Mouse (Mus musculus) brown adipose tissue, adult 24 weeks (tissue): ENCODE measurements around the gene Dnajb1. TPM values are rescaled to one million over a fixed set of nuclear protein-coding genes. Genes with fewer than 3 reads are reported as not detected.
A peak's percentile ranks its signal among the peaks of the same experiment; 100 is the strongest.

Source experiments
- H3K27ac ChIP-seq: fragments of 200-500 bp; replicated peaks from 2 replicates; pipeline ENCODE4 v1.5.1; 2012; ENCODE audit warnings: low read depth, mild to moderate bottlenecking, low read length
- H3K4me1 ChIP-seq: fragments of 200-500 bp; 2 replicates; pipeline ENCODE4 v1.6.1; 2012; ENCODE audit warnings: low read length, mixed read lengths; ENCODE audit not compliant: control insufficient read depth, insufficient read depth, insufficient read length
- H3K4me3 ChIP-seq: fragments of 200-500 bp; 2 replicates; pipeline ENCODE4 v1.5.1; 2012; ENCODE audit warnings: low read depth, mild to moderate bottlenecking, low read length, moderate library complexity; ENCODE audit not compliant: insufficient read depth
- polyA plus RNA-seq: library from polyadenylated mRNA; stranded (reverse); fragments of >200 nt; gene quantifications from 2 replicates; pipeline ENCODE4 v1.2.4, GENCODE M21; 2012; ENCODE audit not compliant: missing spikeins, insufficient read depth, insufficient read length

Gene Dnajb1
- polyA plus RNA-seq, 1 experiment = 25.0 TPM

DNA sequence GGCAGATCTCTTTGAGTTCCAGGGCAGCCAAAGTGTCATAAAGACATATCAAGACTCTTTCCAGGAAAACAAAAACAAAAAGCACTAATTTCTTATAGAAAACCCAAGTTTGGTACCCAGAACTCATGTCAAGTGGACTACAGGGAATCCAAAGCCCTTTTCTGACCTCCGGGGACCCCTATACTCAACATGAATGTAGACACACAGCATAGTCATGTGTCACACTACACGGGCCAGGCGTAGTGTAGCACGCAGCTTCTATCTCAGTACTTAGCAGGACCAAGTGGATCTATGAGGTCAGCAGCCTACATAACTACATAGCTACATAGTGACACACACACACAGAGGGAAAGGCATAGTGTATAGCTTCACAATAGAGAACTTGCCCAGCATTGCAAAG, 5.7 kb downstream of the Dnajb1 start:
- no peak overlapping the region for H3K4me3 ChIP-seq
- no peak overlapping the region for H3K27ac ChIP-seq
- peaks cover 6% of the 10 kb centered on the region; the same call in 1 of the 2 replicates for H3K4me1 ChIP-seq

DNA sequence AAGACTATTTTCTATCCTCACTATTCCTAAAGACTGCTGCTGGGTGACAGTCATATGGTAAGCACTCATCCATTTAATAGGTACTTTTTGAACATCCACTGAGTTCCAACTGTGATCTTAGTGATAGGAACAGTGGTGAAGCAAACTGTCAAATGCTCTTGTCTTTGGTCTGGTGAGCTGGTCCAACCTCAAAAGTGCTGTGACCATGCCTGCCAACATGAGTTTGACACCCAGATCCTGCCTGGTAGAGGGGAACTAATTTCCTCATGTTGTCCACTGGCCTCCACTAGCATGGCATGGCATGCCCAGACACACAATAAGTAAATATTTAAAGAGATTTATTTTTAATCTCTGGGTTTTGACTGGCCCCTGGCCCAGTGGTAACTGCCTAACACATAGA, 8.6 kb downstream of the Dnajb1 start:
- Histone ChIP-seq H3K4me1 (no peaks in the 10 kb centered on the region), H3K4me3 (no peak overlapping the region), H3K27ac (no peak overlapping the region)

DNA sequence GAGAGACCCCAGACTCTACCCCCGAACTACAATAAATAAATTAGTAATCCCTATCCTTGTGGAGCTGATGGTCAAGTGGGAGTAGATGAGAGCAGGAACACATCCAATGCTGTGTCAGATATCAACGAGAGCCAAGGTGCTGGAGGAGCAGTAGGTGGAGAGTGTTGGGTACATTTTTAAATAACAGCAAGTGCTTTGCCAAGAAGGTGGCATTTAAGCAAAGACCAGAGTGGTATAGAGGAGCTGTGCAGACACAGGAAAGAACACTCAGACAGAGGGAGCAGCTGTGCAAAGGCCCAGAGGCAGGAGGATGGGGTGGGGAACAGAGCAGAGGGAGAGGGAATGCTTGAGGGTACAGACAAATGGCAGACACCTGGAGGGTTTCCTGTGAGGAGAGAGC, 9.1 kb downstream of the Dnajb1 start:
- Histone ChIP-seq H3K4me1 (no peaks in the 10 kb centered on the region), H3K27ac (no peak overlapping the region), H3K4me3 (no peak overlapping the region)

DNA sequence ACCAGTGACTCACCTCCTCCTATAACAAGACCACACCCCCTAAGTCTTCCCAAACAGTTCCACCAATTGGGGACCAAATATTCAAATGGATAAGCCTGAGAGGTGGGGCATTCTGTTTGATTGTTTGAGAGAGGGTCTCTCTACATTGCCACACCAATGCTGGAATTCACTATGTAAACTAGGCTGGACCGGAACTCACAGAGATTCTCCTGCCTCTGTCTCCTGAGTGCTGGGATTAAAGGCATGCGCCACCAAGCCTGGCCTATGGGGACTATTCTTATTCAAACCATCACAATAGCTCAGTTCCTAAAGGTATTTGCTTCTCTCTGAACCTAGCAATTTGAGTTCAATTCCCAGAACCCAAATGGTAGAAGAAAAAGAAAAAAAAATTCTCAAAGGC, 10.6 kb downstream of the Dnajb1 start:
- no peak overlapping the region for H3K27ac ChIP-seq
- H3K4me3 ChIP-seq = no peak overlapping the region
- H3K4me1 ChIP-seq = no peaks in the 10 kb centered on the region

DNA sequence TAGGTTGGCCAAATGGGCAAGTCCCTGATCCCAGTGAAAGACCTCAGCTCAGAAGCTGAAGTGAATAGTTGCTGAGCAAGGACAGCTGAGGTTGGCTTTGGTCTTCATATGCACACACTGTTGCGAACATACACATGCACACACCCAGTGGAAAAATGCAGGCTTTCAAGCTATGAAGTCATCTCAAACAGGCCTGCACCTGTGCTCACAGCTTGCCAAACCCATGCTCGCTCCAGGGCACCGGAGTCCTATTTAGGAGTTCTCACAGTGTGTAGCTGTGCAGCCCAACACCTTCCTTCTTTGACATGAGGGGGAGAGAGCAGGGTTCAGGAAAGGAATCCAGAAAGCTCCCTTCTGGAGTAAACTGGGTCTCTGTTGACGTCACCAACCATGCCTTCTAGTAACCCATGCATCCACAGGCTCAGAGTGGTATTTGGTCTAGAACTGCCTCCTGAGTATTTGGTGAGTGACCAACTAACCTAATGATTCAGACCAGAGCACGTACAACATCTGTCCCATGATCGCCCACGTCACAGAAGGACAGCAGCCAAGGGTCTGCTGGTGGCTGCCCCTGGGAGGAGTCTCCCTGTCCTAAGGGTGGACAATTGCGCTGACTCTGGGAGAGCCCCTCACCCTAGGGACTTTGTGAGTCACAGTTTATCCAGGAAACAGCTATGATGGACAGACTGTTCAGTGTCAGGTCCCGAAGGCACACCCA, 11.7 kb downstream of the Dnajb1 start:
- Histone ChIP-seq H3K4me1 (no peaks in the 10 kb centered on the region), H3K27ac (no peak overlapping the region), H3K4me3 (no peak overlapping the region)

DNA sequence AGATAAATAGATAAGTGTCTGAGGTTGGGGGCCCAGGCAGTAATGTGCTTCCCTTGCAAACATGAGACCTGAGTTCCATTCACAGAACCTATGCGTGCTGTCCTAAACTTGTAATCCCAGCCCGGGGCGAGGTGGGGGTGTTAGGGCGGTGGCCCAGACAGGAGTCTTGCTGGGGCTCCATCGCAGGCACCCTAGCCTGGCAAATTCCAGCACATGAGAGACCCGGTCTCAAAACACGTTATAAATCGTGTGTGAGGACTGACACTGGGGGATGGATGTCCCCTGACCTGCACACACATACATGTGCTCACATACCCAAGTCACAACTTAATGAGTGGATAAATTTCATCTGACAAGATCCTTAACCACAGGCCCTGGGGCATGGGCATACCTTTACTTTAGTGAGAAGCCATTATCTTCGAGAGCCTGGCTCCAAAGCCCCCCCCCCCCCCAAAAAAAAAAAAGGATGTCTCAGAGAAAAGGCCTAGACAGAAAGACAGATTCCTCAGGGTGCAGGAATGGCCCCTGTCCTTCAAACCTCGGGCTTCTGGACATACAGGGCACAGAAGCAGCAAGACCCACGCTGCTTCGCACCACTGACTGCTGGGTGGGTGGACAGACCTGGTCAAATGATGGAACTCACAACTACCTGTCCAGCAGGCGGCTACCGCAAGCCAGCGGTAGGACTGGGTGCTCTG, 13.8 kb downstream of the Dnajb1 start:
- Histone ChIP-seq H3K27ac (no peak overlapping the region), H3K4me1 (no peaks in the 10 kb centered on the region), H3K4me3 (peak overlapping the region; percentile 32)

DNA sequence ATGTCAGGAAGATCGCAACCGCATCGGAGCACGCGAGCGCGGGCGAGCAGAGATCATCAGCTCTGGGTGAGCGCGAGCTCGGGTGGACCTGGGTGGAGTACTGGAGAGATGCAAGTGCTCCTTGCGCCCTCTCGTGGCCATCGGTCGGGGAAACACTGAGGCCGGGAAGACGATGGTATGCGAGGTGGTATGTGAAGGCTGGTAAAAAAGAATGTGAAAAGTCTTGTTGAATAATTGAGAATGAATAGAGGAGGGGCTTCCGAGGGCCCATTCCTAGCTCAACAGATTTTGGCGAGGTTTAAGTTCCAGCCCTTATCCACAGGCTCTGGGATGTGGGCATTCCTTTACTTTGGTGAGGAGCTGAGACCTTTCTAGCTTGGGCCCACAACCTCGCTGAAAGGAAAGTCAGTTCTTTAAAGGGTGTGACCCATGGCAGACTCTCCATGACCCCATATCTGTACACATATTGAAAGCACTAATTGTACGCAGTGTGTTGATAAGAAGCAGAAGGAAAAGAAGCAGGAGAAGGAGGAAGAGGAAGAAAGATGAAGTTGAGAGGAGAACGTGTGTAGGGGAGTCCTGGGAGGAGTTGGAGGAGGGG, 14.5 kb downstream of the Dnajb1 start:
- Histone ChIP-seq H3K27ac (no peak overlapping the region), H3K4me3 (peak overlapping the region; percentile 32), H3K4me1 (no peaks in the 10 kb centered on the region)

DNA sequence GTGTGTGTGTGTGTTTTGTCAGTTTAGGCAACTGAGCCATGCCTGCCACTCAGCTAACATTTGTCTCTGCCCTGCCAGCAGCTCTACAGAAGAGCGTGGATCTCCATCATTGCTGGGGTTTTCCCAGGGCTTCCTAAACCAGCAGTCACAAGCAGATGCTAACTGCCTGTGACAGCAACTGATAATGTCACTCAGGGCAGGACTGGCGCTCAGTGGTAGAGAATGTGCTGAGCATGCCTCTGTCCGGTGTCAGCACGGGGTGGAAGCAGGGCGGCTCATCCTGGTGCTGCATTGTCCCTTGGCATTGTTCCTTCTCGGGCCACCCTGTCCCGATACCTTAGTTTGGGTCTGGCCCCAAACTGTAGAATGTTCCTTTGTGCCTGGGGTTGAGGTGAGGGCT, 15.6 kb downstream of the Dnajb1 start:
- H3K4me3 ChIP-seq = no peak overlapping the region
- no peak overlapping the region for H3K27ac ChIP-seq
- no peaks in the 10 kb centered on the region for H3K4me1 ChIP-seq

DNA sequence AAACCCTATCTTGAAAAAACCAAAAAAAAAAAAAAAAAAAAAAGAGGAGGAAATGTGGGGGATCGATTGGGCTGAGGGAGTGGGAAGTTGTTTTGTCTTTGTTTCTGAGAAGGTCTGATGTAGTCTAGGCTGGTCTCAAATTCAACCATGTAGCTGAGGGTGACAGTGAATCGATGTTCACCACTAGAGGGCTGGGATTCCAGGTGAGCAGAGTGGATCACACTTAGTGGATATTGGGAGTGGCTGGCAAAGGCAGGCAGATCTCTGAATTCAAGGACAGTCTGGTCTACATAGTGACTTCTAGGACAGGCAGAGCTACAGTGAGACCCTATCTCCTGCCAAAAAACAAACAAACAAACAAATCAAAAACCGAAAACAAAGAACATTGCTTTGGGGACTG, 16.7 kb downstream of the Dnajb1 start:
- no peak overlapping the region for H3K4me3 ChIP-seq
- no peaks in the 10 kb centered on the region for H3K4me1 ChIP-seq
- H3K27ac ChIP-seq = no peak overlapping the region

DNA sequence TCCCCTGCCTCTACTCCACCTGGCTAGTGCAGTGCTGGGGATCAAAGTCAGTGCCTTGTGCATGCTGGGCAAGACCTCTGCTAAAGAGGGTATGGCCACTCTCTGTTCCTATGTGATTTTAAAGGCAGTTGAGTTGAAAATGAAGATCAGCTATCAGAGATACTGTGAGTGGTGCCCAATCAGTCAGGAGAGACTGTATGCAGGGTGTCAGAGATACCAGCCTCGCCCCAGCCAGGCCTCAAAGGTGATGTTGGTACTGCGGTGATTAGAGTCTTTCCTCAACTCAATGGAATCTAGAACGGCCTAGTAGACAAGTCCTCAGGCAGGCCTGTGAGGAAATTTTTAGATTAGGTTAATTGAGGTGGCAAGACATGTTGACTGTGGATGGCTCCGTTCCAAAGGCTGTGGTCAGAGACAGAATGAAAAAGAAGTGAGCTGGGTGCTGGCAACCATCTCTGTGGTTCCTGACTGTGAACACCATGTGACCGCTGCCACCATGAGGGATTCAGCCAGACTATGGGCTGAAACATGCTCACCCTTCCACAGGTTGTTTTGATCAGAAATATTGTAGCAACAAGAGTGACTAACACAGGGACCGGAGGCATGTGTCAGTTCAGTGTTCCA, 17.8 kb downstream of the Dnajb1 start:
- no peak overlapping the region for H3K27ac ChIP-seq
- no peak overlapping the region for H3K4me3 ChIP-seq
- H3K4me1 ChIP-seq = no peaks in the 10 kb centered on the region

DNA sequence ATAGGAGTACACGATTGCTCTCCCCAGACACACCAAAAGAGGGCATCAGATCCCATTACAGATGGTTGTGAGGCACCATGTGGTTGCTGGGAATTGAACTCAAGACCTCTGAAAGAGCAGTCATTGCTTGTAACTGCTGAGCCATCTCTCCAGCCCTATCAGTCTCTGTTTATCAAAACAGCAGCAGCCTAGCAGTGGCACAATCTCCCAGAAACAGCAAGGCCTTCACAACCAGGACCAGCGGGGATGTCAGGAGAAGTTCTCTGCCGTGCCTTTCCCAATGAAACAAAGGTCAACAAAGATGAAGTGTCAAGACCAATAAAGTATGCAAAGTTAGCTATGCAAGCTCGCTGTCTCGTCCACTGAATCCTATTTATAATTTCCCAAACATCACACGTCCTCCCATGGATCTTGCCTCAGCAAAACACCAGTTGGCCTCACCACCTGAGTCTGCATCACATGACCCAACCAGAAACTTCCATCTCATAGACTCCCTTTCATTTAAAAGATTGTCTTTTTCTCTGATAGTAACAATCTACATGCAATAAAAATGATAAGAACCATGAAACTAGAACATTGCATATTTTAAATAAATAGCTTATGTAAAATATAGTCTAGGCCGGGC, 24.2 kb downstream of the Dnajb1 start:
- Histone ChIP-seq H3K4me3 (no peak overlapping the region), H3K4me1 (no peaks in the 10 kb centered on the region), H3K27ac (no peak overlapping the region)

DNA sequence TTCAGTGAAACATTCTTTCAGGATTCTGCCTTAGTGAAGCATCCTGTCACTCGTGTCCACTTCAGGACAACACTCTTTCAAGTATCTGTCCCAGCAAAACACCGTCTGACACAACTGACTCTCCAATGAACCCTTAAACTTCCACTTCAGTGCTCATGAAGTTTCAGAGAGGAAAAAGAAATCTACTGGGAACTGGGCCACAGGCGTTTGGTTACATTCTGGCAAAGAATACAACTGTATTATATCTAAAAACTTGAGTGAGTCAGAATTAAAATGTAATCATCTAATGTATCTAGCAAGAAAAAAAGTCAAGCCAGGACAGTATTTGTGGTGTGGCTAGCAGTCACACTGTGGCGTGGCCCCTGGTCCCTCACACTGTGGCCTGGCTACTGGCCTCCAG, 30.9 kb downstream of the Dnajb1 start:
- no peak overlapping the region for H3K27ac ChIP-seq
- H3K4me1 ChIP-seq = no peaks in the 10 kb centered on the region
- no peak overlapping the region for H3K4me3 ChIP-seq

DNA sequence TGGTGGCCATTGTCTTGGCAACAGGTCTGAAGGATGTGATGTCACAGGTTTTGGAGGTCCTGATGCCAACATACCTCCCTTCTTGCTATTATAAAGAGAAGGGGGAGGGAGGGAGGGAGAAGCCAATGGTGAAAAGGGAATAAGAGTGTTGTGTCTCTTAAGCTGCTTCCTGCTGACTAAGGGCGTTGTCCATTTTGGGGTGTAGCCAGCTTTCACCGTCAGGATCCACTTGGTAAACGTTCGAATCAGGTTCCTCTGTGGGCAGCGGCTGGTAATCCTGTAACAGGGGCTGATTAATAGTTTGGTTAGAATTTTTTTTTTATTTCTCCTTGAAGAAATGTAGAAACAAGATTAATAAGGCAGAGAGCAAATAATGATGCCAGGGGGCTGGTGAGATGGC, 31.7 kb downstream of the Dnajb1 start:
- Histone ChIP-seq H3K27ac (no peak overlapping the region), H3K4me3 (no peak overlapping the region), H3K4me1 (no peaks in the 10 kb centered on the region)

DNA sequence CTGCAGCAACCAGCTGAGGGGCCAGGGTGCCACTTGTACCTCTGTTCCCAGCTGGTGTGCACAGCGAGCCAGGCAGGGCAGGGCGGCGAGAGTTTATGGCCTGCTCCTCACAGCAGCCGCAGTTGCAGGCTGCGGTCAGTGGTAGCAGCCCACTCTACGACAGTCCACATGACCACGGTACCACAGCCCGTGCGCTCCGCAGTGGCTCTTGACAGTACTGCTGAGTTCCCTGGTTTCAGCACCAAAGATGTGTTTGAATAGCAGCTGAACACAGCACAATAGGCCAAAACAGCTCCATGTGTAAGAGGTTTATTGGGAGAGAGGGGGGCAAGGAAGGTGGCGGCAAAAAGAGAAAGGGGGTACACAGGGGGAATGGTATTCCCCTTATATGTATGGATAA, 39.5 kb downstream of the Dnajb1 start:
- no peak overlapping the region for H3K27ac ChIP-seq
- H3K4me1 ChIP-seq = no peaks in the 10 kb centered on the region
- H3K4me3 ChIP-seq = no peak overlapping the region

DNA sequence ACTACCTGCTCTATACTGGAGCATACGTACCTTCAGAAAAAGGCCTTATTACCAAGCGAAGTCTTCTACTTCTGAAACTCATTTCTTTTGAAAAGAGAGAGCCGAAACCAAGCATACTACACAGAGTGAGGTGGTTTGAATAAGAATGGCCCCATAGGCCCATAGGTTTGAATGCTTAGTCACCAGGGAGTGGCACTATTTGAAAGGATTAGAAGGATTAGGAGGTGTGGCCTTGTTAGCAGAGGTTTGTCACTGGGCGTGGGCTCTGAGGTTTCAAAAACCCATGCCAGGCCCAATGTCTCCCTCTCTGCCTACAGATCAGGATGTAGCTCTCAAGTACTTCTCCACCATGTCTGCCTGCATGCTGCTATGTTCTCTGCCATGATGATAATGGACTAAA, 40.0 kb downstream of the Dnajb1 start:
- Histone ChIP-seq H3K4me3 (no peak overlapping the region), H3K4me1 (no peaks in the 10 kb centered on the region; the same call in 1 of the 2 replicates)

More for the DNA sequence above, 40.0 kb downstream of the Dnajb1 start:
- no peak overlapping the region for H3K27ac ChIP-seq
